Mouse (Mus musculus): ENCODE measurements around the gene Rtn1. TPM values are rescaled to one million over a fixed set of nuclear protein-coding genes. Genes with fewer than 3 reads are reported as not detected.

Gene Rtn1
- polyA plus RNA-seq, 1 experiment, result not detected

- H3K4me3 ChIP-seq, result no peak overlapping the region
- no peak for TF ChIP-seq E2F4 (IDR thresholded peaks at IDR 0.05; ENCODE audit: insufficient read depth)
- no peak for TF ChIP-seq REST (IDR thresholded peaks at IDR 0.05; ENCODE audit: insufficient read depth, insufficient read length)
- no peak for TF ChIP-seq SRF (IDR thresholded peaks at IDR 0.05; ENCODE audit: control insufficient read depth, insufficient read length, low read depth)
- no peak for TF ChIP-seq POLR2AphosphoS2 (IDR thresholded peaks at IDR 0.05; ENCODE audit: insufficient read length, low read depth)
- TF ChIP-seq MYOG (IDR thresholded peaks at IDR 0.05; ENCODE audit: control insufficient read depth in 1 of 3, insufficient read depth in 1 of 3, insufficient read length in 2 of 3, low read depth in 2 of 3), result no peak
- no peak for TF ChIP-seq POLR2A (IDR thresholded peaks at IDR 0.05; ENCODE audit: insufficient read length, low read depth)
- no peak for TF ChIP-seq TCF12 (IDR thresholded peaks at IDR 0.05; ENCODE audit: insufficient read depth, poor library complexity, severe bottlenecking)
- TF ChIP-seq TCF3 (IDR thresholded peaks at IDR 0.05; ENCODE audit: insufficient read length, low read depth), result no peak
- no peak for TF ChIP-seq MAX (IDR thresholded peaks at IDR 0.05; ENCODE audit: low read depth)
- no peak for TF ChIP-seq MYOD1 (IDR thresholded peaks at IDR 0.05; ENCODE audit: control insufficient read depth in 1 of 3, insufficient read length in 2 of 3, low read depth in 2 of 3)
- TF ChIP-seq USF1 (IDR thresholded peaks at IDR 0.05; ENCODE audit: low read depth), result no peak
- TF ChIP-seq CEBPB (IDR thresholded peaks at IDR 0.05; ENCODE audit: insufficient read depth, poor library complexity, severe bottlenecking), result no peak
- no peaks in the 10 kb centered on the region for H3K36me3 ChIP-seq (ENCODE audit: control insufficient read depth, insufficient read depth)
- H3ac ChIP-seq (ENCODE audit: control insufficient read depth, insufficient read length), result no peak overlapping the region
- no peaks in the 10 kb centered on the region for H3K27me3 ChIP-seq (ENCODE audit: control insufficient read depth, insufficient read depth, insufficient read length)
- H3K79me2 ChIP-seq (ENCODE audit: control insufficient read depth, insufficient read depth), result no peaks in the 10 kb centered on the region
- no peak overlapping the region for H3K4me2 ChIP-seq (ENCODE audit: low read depth)
Observed at GRCm38 (mm10) chr12:72437676-72438341, 29.0 kb upstream of the Rtn1 start.

GRCm38 (mm10) chr12:72433241-72433865 is 24.5 kb upstream of the Rtn1 start:
- H3K4me2 ChIP-seq (ENCODE audit: low read depth), result no peak overlapping the region
- no peaks in the 10 kb centered on the region for H3K36me3 ChIP-seq (ENCODE audit: control insufficient read depth, insufficient read depth)
- TF ChIP-seq MYOG (IDR thresholded peaks at IDR 0.05; ENCODE audit: control insufficient read depth in 1 of 3, insufficient read depth in 1 of 3, insufficient read length in 2 of 3, low read depth in 2 of 3) (no peak), TCF3 (IDR thresholded peaks at IDR 0.05; ENCODE audit: insufficient read length, low read depth) (no peak), REST (IDR thresholded peaks at IDR 0.05; ENCODE audit: insufficient read depth, insufficient read length) (no peak), E2F4 (IDR thresholded peaks at IDR 0.05; ENCODE audit: insufficient read depth) (no peak), POLR2AphosphoS2 (IDR thresholded peaks at IDR 0.05; ENCODE audit: insufficient read length, low read depth) (no peak), CEBPB (IDR thresholded peaks at IDR 0.05; ENCODE audit: insufficient read depth, poor library complexity, severe bottlenecking) (no peak), MYOD1 (IDR thresholded peaks at IDR 0.05; ENCODE audit: control insufficient read depth in 1 of 3, insufficient read length in 2 of 3, low read depth in 2 of 3) (no peak), MAX (IDR thresholded peaks at IDR 0.05; ENCODE audit: low read depth) (no peak), TCF12 (IDR thresholded peaks at IDR 0.05; ENCODE audit: insufficient read depth, poor library complexity, severe bottlenecking) (no peak), SRF (IDR thresholded peaks at IDR 0.05; ENCODE audit: control insufficient read depth, insufficient read length, low read depth) (no peak), USF1 (IDR thresholded peaks at IDR 0.05; ENCODE audit: low read depth) (no peak), POLR2A (IDR thresholded peaks at IDR 0.05; ENCODE audit: insufficient read length, low read depth) (no peak)
- H3K4me3 ChIP-seq, result no peak overlapping the region
- no peaks in the 10 kb centered on the region for H3K79me2 ChIP-seq (ENCODE audit: control insufficient read depth, insufficient read depth)
- no peak overlapping the region for H3ac ChIP-seq (ENCODE audit: control insufficient read depth, insufficient read length)
- no peaks in the 10 kb centered on the region for H3K27me3 ChIP-seq (ENCODE audit: control insufficient read depth, insufficient read depth, insufficient read length)

GRCm38 (mm10) chr12:72432209-72432608 is 23.4 kb upstream of the Rtn1 start:
- no peak overlapping the region for H3K4me3 ChIP-seq
- no peaks in the 10 kb centered on the region for H3K36me3 ChIP-seq (ENCODE audit: control insufficient read depth, insufficient read depth)
- no peaks in the 10 kb centered on the region for H3K27me3 ChIP-seq (ENCODE audit: control insufficient read depth, insufficient read depth, insufficient read length)
- H3K4me2 ChIP-seq (ENCODE audit: low read depth), result no peak overlapping the region
- no peak for TF ChIP-seq POLR2AphosphoS2 (IDR thresholded peaks at IDR 0.05; ENCODE audit: insufficient read length, low read depth)
- no peaks in the 10 kb centered on the region for H3K79me2 ChIP-seq (ENCODE audit: control insufficient read depth, insufficient read depth)
- no peak overlapping the region for H3ac ChIP-seq (ENCODE audit: control insufficient read depth, insufficient read length)

GRCm38 (mm10) chr12:72427722-72428126 is 18.9 kb upstream of the Rtn1 start:
- no peak for TF ChIP-seq MYOG (IDR thresholded peaks at IDR 0.05; ENCODE audit: control insufficient read depth in 1 of 3, insufficient read depth in 1 of 3, insufficient read length in 2 of 3, low read depth in 2 of 3)
- Histone ChIP-seq H3K79me2 (ENCODE audit: control insufficient read depth, insufficient read depth) (no peaks in the 10 kb centered on the region), H3K27me3 (ENCODE audit: control insufficient read depth, insufficient read depth, insufficient read length) (no peaks in the 10 kb centered on the region), H3K4me2 (ENCODE audit: low read depth) (no peak overlapping the region), H3ac (ENCODE audit: control insufficient read depth, insufficient read length) (no peak overlapping the region), H3K4me3 (no peak overlapping the region), H3K36me3 (ENCODE audit: control insufficient read depth, insufficient read depth) (no peaks in the 10 kb centered on the region)

- Histone ChIP-seq H3K79me2 (ENCODE audit: control insufficient read depth, insufficient read depth) (no peaks in the 10 kb centered on the region), H3K4me3 (no peak overlapping the region), H3K27me3 (ENCODE audit: control insufficient read depth, insufficient read depth, insufficient read length) (no peaks in the 10 kb centered on the region), H3K4me2 (ENCODE audit: low read depth) (no peak overlapping the region), H3ac (ENCODE audit: control insufficient read depth, insufficient read length) (no peak overlapping the region), H3K36me3 (ENCODE audit: control insufficient read depth, insufficient read depth) (no peaks in the 10 kb centered on the region)
- TF ChIP-seq SRF (IDR thresholded peaks at IDR 0.05; ENCODE audit: control insufficient read depth, insufficient read length, low read depth) (no peak), MAX (IDR thresholded peaks at IDR 0.05; ENCODE audit: low read depth) (no peak), POLR2A (IDR thresholded peaks at IDR 0.05; ENCODE audit: insufficient read length, low read depth) (no peak), REST (IDR thresholded peaks at IDR 0.05; ENCODE audit: insufficient read depth, insufficient read length) (peak; percentile 61), E2F4 (IDR thresholded peaks at IDR 0.05; ENCODE audit: insufficient read depth) (no peak)
Observed at GRCm38 (mm10) chr12:72422681-72423080, 13.8 kb upstream of the Rtn1 start.

All from myocyte (in vitro differentiated cells).